Mouse (Mus musculus) forebrain, embryonic 14.5 days (tissue): Measurements from ENCODE around the gene Gpsm1. TPM values are rescaled to one million over a fixed set of nuclear protein-coding genes. Genes with fewer than 3 reads are reported as not detected.

Experiments
- ATAC-seq: fragments of 200-750 bp; cut with Nextera tagmentation; 2 replicates; pipeline ENCODE4 v1.8.0; 2017; ENCODE audit warnings: mild to moderate bottlenecking, moderate library complexity
- DNase-seq: peaks from one replicate; pipeline ENCODE4 v3.0.0-alpha.2; 2015; ENCODE audit warnings: low spot score
- H3K27ac ChIP-seq: fragments of 300-500 bp; sonication (generic); 2 replicates; pipeline ENCODE4 v1.5.1; 2014; ENCODE audit warnings: low read depth, mild to moderate bottlenecking, control low read depth, low read length, moderate library complexity
- H3K27me3 ChIP-seq: fragments of 300-500 bp; sonication (generic); replicated peaks from 2 replicates; pipeline ENCODE4 v1.6.1; 2014; ENCODE audit warnings: low read length, control low read depth, mixed read lengths; ENCODE audit not compliant: control insufficient read depth, insufficient read depth
- H3K36me3 ChIP-seq: fragments of 300-500 bp; sonication (generic); 2 replicates; pipeline ENCODE4 v1.6.1; 2014; ENCODE audit warnings: low read length, control low read depth; ENCODE audit not compliant: control insufficient read depth, insufficient read depth
- H3K4me1 ChIP-seq: fragments of 300-500 bp; sonication (generic); 2 replicates; pipeline ENCODE4 v1.6.1; 2014; ENCODE audit warnings: antibody characterized with exemption, low read length, control low read depth; ENCODE audit not compliant: control insufficient read depth, insufficient read depth
- H3K4me2 ChIP-seq: fragments of 300-500 bp; sonication (generic); 2 replicates; pipeline ENCODE4 v1.6.1; 2014; ENCODE audit warnings: mild to moderate bottlenecking, control low read depth, low read length
- H3K4me3 ChIP-seq: fragments of 300-500 bp; sonication (generic); 2 replicates; pipeline ENCODE4 v1.5.1; 2014; ENCODE audit warnings: low read depth, low read length, control low read depth
- H3K9ac ChIP-seq: fragments of 300-500 bp; sonication (generic); 2 replicates; pipeline ENCODE4 v1.6.1; 2014; ENCODE audit warnings: mild to moderate bottlenecking, low read length, control low read depth, moderate library complexity
- H3K9me3 ChIP-seq: fragments of 300-500 bp; sonication (generic); replicated peaks from 2 replicates; pipeline ENCODE4 v1.6.1; 2016; ENCODE audit warnings: low read length, control low read depth, mixed read lengths; ENCODE audit not compliant: control insufficient read depth
- WGBS: fragments of 180-500 bp; shearing (Covaris S2); extraction: QIAGEN DNeasy Blood & Tissue Kit; methylation state at CpG from one replicate; pipeline ENCODE4 v1.1.7; 2014; 5-methylcytosine and 5-hydroxymethylcytosine counted together
- polyA plus RNA-seq: library from polyadenylated mRNA; unstranded; fragments of >200 nt; fragmentation: Nextera tagmentation; extraction: Ambion mirVana; gene quantifications from 2 replicates; pipeline ENCODE4 v1.2.1, GENCODE M21; 2014

Gpsm1 gene
- polyA plus RNA-seq, 1 experiment from 2014 or later: 56.0 TPM

DNA sequence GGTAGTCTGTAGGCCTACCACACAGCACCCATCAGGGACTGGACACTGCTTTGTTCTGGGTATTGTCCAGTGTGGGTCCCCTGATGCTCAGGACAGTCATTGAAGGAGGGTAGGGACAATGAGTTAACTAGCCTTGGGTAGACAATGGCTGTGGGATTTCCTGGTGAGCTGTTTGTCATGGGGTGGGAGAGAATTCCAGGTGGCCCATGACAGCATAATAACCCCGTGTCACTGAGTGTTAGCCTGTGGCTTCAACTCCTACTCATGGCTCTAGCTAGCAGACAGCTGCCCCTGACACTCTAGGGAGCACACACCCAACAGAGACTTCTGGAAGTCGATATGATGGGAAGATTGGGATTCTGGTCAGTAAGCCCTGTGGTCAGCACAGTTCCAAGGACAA, 20.9 kb upstream of the Gpsm1 start, which contains the start of gene Ccdc187:
TSS of gene Ccdc187 (minus strand) at position 101 of the 400 bp plus-strand sequence.
- Histone ChIP-seq H3K36me3 (no peaks in the 10 kb centered on the region), H3K27me3 (no peaks in the 10 kb centered on the region), H3K9ac (no peak within 1 kb of the TSS), H3K4me3 (no peak within 1 kb of the TSS), H3K27ac (no peak within 1 kb of the TSS), H3K9me3 (no peaks in the 10 kb centered on the region), H3K4me1 (peaks cover 30% of the 10 kb centered on the region), H3K4me2 (no peak within 1 kb of the TSS)
- 53% methylated on average over 2 of the region's 2 CpGs for WGBS
- DNase-seq (no peak), ATAC-seq (no peak)

DNA sequence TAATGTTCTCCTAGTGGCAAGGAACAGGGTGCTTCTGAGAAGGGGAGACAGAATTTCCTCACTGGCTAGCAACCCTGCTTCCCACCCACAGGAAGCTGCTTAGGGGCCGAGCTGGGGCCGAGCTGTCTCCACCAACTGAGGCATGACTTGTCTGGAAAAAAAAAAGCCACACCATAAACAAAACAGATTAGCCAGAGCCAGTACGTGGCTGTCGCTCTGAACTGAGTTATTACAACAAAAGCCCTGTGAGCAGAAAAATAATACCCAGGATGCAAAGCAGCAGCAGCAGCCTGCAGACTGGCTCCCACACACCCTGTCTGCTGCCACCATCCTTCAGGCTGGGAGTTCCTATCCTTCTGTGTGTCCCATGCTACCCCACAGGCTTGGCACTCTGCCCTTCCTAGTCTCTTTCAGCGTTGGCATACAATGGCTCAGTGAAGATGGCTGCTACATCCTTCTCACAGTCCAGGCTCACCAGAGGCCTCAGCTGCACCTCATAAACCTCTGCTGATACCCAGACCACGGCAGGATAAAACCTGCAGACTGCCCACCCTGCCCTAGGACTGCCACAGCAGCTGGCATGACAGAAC, 18.6 kb upstream of the Gpsm1 start:
- no peak for ATAC-seq
- no peak overlapping the region for H3K4me3 ChIP-seq
- H3K36me3 ChIP-seq: no peaks in the 10 kb centered on the region
- H3K27ac ChIP-seq: peak overlapping the region; percentile 60
- H3K9ac ChIP-seq: peak overlapping the region; percentile 37; the same call in 1 of the 2 replicates
- DNase-seq: peak; percentile 74
- H3K27me3 ChIP-seq: no peaks in the 10 kb centered on the region
- peaks cover 34% of the 10 kb centered on the region for H3K4me1 ChIP-seq
- H3K4me2 ChIP-seq: no peak overlapping the region
- no peaks in the 10 kb centered on the region for H3K9me3 ChIP-seq
- WGBS: 25% methylated on average over 6 of the region's 6 CpGs

DNA sequence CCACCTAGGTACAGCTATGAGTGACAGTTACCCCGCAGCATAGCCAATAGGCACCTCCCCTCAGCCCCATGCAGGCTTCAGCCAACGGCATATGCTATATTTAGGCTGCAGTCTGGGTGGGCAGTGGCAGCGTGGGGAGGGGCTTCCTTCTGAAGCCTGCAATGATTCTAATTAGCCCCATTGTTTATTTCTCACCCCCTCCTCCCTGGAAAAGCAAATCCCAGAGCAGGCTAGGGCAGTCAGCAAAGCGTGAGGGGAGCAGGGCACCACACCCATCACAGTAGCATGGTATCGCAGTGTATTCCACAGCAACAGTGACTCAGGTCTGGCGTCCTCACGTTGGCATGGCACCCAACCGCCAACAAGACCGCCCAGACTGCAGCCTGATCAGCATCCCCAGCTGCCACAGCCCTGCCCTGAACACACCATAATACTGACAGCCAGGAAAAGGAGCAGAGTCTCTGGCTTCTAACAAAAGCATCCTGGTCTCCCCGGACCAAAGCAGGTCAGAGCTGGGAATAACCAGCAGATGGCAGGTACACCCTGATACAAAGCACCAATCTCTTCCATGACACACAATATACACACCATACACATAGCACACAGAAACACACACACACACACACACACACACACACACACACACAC, 17.0 kb upstream of the Gpsm1 start:
- Histone ChIP-seq H3K4me1 (peaks cover 34% of the 10 kb centered on the region), H3K27ac (peak overlapping the region; percentile 87), H3K9ac (peak overlapping the region; percentile 33), H3K36me3 (no peaks in the 10 kb centered on the region), H3K9me3 (no peaks in the 10 kb centered on the region), H3K27me3 (no peaks in the 10 kb centered on the region), H3K4me2 (peak overlapping the region; percentile 37), H3K4me3 (no peak overlapping the region)
- ATAC-seq (peak; percentile 91), DNase-seq (peak; percentile 88)
- WGBS: 2% methylated on average over 10 of the region's 10 CpGs

- ATAC-seq: peak; percentile 6
- peak; percentile 48 for DNase-seq
Measured at GRCm38 (mm10) chr2:26298856-26299230, 16.5 kb upstream of the Gpsm1 start.

GRCm38 (mm10) chr2:26299336-26299735, 16.0 kb upstream of the Gpsm1 start:
- WGBS: 17% methylated on average over 7 of the region's 7 CpGs
- peak; percentile 49 for DNase-seq

More at GRCm38 (mm10) chr2:26298856-26299230, 16.5 kb upstream of the Gpsm1 start:
- peak overlapping the region; percentile 87 for H3K27ac ChIP-seq
- H3K4me1 ChIP-seq: peaks cover 34% of the 10 kb centered on the region
- 4% methylated on average over 4 of the region's 4 CpGs for WGBS
- H3K4me2 ChIP-seq: peak overlapping the region; percentile 37
- H3K36me3 ChIP-seq: no peaks in the 10 kb centered on the region
- H3K27me3 ChIP-seq: no peaks in the 10 kb centered on the region
- no peak overlapping the region for H3K4me3 ChIP-seq
- H3K9me3 ChIP-seq: no peaks in the 10 kb centered on the region
- peak overlapping the region; percentile 33 for H3K9ac ChIP-seq

GRCm38 (mm10) chr2:26300161-26300807, 15.0 kb upstream of the Gpsm1 start:
- ATAC-seq: no peak

More at GRCm38 (mm10) chr2:26299336-26299735, 16.0 kb upstream of the Gpsm1 start:
- Histone ChIP-seq H3K4me1 (peaks cover 34% of the 10 kb centered on the region), H3K9me3 (no peaks in the 10 kb centered on the region), H3K27me3 (no peaks in the 10 kb centered on the region), H3K27ac (peak overlapping the region; percentile 87), H3K4me2 (peak overlapping the region; percentile 37; the same call in 1 of the 2 replicates), H3K4me3 (no peak overlapping the region), H3K36me3 (no peaks in the 10 kb centered on the region), H3K9ac (peak overlapping the region; percentile 33; the same call in 1 of the 2 replicates)
- no peak for ATAC-seq

GRCm38 (mm10) chr2:26300808-26301174, 14.5 kb upstream of the Gpsm1 start:
- ATAC-seq: no peak
- H3K36me3 ChIP-seq: no peaks in the 10 kb centered on the region
- H3K4me2 ChIP-seq: no peak overlapping the region
- WGBS: 5% methylated on average over 3 of the region's 3 CpGs
- H3K27ac ChIP-seq: no peak overlapping the region
- H3K27me3 ChIP-seq: no peaks in the 10 kb centered on the region
- peak; percentile 88 for DNase-seq
- H3K4me3 ChIP-seq: no peak overlapping the region
- no peak overlapping the region for H3K9ac ChIP-seq
- H3K9me3 ChIP-seq: no peaks in the 10 kb centered on the region
- H3K4me1 ChIP-seq: peaks cover 34% of the 10 kb centered on the region

More at GRCm38 (mm10) chr2:26300161-26300807, 15.0 kb upstream of the Gpsm1 start:
- Histone ChIP-seq H3K36me3 (no peaks in the 10 kb centered on the region), H3K4me3 (no peak overlapping the region), H3K4me2 (no peak overlapping the region), H3K27ac (no peak overlapping the region), H3K4me1 (peaks cover 34% of the 10 kb centered on the region), H3K9ac (no peak overlapping the region), H3K27me3 (no peaks in the 10 kb centered on the region), H3K9me3 (no peaks in the 10 kb centered on the region)
- 41% methylated on average over 5 of the region's 5 CpGs for WGBS
- peak; percentile 48 for DNase-seq

DNA sequence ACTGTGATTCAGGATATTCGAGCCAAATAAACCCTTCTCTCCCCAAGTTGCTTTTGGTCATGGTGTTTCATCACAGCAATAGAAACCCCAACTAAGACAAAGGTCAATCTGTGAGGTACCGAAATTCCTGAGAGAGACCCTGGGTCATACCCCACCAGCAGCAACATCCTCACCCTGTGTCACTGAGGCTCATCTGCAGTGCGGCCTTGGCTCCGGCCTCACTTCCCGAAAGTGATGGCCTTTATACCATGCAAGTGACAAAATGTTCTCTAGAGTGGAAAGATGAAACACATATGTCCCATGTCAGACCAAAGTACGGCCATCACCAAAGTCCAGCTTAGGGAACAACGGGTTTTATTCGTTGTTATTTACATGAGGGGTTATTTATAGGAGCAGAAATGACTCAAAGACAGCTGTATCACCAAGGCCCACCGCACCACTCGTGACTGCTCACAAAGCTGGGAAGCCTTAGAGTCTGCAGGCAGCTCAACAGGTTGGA, 13.3 kb upstream of the Gpsm1 start:
- Histone ChIP-seq H3K36me3 (no peaks in the 10 kb centered on the region), H3K4me3 (no peak overlapping the region), H3K9ac (no peak overlapping the region), H3K4me1 (peaks cover 26% of the 10 kb centered on the region), H3K27ac (no peak overlapping the region), H3K9me3 (no peaks in the 10 kb centered on the region), H3K4me2 (no peak overlapping the region), H3K27me3 (no peaks in the 10 kb centered on the region)
- ATAC-seq (no peak), DNase-seq (no peak)
- WGBS: 89% methylated on average over 10 of the region's 10 CpGs
